Mouse (Mus musculus): ENCODE data around the gene Snapc5.

DNA sequence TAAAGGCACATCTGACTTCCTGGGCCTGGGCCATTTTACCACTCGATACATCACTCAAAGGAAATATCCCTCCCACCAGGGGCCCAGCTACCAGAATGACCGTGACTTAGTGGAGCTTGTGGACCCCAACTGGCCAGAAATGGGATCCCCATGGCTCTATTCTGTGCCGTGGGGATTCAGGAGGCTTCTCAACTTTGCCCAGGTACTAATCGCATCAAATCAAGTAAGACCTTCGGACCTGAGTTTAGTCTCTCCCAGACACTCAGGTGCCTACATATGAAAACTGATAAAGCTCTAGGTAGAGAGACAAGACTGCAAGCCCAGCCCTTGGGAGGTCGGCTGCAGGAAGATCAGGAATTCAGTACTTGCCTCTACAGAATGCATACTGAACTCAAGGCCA lies 47.5 kb upstream of the Snapc5 start:
- TF ChIP-seq CTCF (IDR thresholded peaks at IDR 0.05; ENCODE audit: low read depth, low read length) (no peak), POLR2A (IDR thresholded peaks at IDR 0.05; ENCODE audit: extremely low read depth, insufficient read depth, low read length) (no peak)
